Mouse (Mus musculus) E14TG2a.4 (cell line): ENCODE measurements around the gene Gm20388.

ENCODE experiments used
- H3K27me3 ChIP-seq: 2 replicates; pipeline ENCODE4 v1.6.1; 2014; ENCODE audit warnings: low read length, control low read depth; ENCODE audit not compliant: insufficient read depth
- H3K36me3 ChIP-seq: 2 replicates; pipeline ENCODE4 v1.6.1; 2014; ENCODE audit warnings: low read length, control low read depth; ENCODE audit not compliant: insufficient read depth
- H3K4me1 ChIP-seq: replicated peaks from 2 replicates; pipeline ENCODE4 v1.6.1; 2014; ENCODE audit warnings: low read depth, low read length, control low read depth
- H3K4me3 ChIP-seq: replicated peaks from 2 replicates; pipeline ENCODE4 v1.5.1; 2014; ENCODE audit warnings: mild to moderate bottlenecking, low read length
- H3K9me3 ChIP-seq: 2 replicates; pipeline ENCODE4 v1.6.1; 2014; ENCODE audit warnings: low read length, control low read depth
- CTCF ChIP-seq: conservative IDR thresholded peaks from 2 replicates; pipeline ENCODE4 v1.5.1; 2014; ENCODE audit warnings: low read length
- NANOG ChIP-seq: IDR thresholded peaks from 2 replicates; pipeline ENCODE4 v1.6.1; 2014; ENCODE audit warnings: borderline replicate concordance, low read length, mixed read lengths
- POU5F1 ChIP-seq: IDR thresholded peaks from 2 replicates; pipeline ENCODE4 v1.6.1; 2014; ENCODE audit warnings: low read length, borderline replicate concordance

The Gm20388 gene

DNA sequence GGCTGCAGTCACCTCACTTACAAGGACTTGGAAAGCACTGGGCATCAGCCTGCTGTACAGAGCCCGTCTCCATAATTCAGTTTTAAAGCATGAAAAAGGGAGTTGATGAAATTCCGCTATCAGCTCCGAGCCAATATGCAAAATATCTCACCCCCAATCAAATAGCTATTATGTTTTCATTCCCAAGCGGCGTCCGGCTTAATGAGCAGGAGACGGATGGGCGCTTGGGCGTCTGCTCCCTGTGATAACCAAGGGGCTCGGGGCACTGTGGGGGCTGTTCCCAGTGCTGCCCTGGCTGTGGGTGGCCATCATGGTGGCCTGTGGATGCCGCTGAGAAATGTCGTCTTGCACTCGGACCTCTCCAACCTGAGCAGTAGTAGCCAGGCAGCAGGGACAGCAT lies 2390.4 kb downstream of the Gm20388 start:
- H3K4me1 ChIP-seq, result peaks cover 42% of the 10 kb centered on the region
- H3K36me3 ChIP-seq, result no peaks in the 10 kb centered on the region
- no peaks in the 10 kb centered on the region for H3K9me3 ChIP-seq
- H3K4me3 ChIP-seq, result no peak overlapping the region
- H3K27me3 ChIP-seq, result peaks cover 9% of the 10 kb centered on the region; the same call in 1 of the 2 replicates
- TF ChIP-seq NANOG (no peak), POU5F1 (no peak)

GRCm38 (mm10) chr8:122301866-122302265 lies 2391.2 kb downstream of the Gm20388 start:
- Histone ChIP-seq H3K4me1 (peaks cover 41% of the 10 kb centered on the region), H3K4me3 (no peak overlapping the region), H3K36me3 (no peaks in the 10 kb centered on the region), H3K27me3 (peaks cover 9% of the 10 kb centered on the region; the same call in 1 of the 2 replicates), H3K9me3 (no peaks in the 10 kb centered on the region)
- TF ChIP-seq CTCF, result no peak

DNA sequence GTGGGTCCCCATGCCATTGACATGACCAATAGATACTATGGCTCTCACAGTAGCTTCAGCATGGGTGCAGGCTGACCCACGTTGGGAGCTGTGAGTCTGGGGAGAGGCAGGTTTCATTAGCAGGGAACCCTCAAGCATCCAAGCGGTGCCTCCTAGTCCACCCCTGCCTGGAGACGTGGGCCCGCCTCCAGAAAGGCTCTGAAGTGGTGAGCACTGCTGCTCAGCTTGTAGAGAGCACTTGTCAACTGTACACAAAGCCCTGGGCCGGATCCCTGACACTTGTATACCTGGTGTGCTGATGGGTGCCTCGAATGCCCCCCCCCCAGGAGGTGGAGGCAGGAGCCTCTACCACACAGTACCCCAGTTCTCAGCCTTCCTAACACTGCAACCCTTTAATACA lies 2392.8 kb downstream of the Gm20388 start:
- Histone ChIP-seq H3K36me3 (peaks cover 5% of the 10 kb centered on the region; the same call in 1 of the 2 replicates), H3K4me1 (peaks cover 47% of the 10 kb centered on the region), H3K4me3 (no peak overlapping the region), H3K27me3 (0 out of 2 replicates have a peak, but pooled peaks cover 4% of the 10 kb centered on the region), H3K9me3 (no peaks in the 10 kb centered on the region)
- TF ChIP-seq CTCF, result no peak
- TF ChIP-seq NANOG, result no peak
- no peak for TF ChIP-seq POU5F1

DNA sequence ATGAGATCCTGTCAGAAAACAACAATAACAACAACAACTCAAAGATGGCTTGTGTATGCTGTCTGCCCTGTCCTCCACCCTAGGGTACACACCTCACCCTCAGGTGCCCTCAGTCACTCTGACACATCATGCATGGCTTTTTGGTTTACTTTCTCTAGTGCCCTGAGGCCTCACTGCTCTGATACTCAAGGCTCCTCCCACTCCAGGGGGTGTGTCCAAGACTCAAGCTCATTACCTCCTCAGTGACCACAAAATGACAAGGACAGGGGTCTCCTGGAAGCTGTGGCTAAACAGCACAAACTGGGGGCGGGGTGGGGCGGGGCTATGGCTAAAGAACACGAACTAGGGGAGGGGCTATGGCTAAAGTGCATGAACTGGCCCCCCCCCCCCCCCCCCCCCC lies 2393.4 kb downstream of the Gm20388 start:
- H3K4me1 ChIP-seq, result peaks cover 47% of the 10 kb centered on the region
- 0 out of 2 replicates have a peak, but pooled peaks cover 4% of the 10 kb centered on the region for H3K27me3 ChIP-seq
- TF ChIP-seq CTCF, result no peak
- peaks cover 5% of the 10 kb centered on the region; the same call in 1 of the 2 replicates for H3K36me3 ChIP-seq
- H3K4me3 ChIP-seq, result no peak overlapping the region
- H3K9me3 ChIP-seq, result no peaks in the 10 kb centered on the region

DNA sequence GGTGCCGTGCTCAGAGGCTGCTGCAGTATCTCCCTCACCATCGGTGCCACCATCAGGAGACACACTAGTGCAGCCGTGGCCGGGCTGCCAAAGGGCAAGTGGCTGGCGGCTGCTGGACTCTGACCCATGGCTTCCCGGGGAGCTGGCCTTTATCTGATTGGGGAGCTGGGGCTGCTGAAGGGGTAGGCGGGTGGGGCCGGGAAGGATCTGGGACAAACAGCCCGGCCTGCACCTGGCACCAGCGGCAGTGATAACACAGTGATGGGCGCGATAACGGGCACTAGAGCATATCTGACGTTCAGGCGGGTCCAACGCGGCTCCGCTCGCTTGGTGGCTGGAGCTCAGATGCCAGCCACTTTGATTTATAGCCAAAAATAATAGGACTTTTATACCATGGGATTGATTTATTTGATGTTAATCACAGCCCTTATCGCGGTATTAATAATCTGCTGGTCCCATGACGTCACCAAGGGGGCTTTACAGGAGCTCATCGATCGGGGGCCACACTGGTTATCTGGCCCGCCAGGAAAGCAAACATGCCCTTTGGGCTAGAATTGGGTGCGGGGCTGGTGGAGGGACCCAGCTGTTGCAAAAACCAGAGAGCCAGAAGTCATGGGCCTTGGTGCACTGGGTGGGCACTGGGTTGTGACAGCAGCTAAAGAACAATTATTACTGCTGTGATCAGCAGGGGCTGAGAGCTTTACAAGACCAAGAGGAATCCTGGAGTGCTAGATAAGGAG lies 2396.2 kb downstream of the Gm20388 start:
- peaks cover 5% of the 10 kb centered on the region; the same call in 1 of the 2 replicates for H3K36me3 ChIP-seq
- peak overlapping the region; percentile 61 for H3K4me3 ChIP-seq
- no peak for TF ChIP-seq CTCF
- no peak for TF ChIP-seq POU5F1
- TF ChIP-seq NANOG, result no peak
- peaks cover 45% of the 10 kb centered on the region for H3K4me1 ChIP-seq
- H3K27me3 ChIP-seq, result 0 out of 2 replicates have a peak, but pooled peaks cover 4% of the 10 kb centered on the region
- H3K9me3 ChIP-seq, result no peaks in the 10 kb centered on the region

GRCm38 (mm10) chr8:122307836-122308235 lies 2397.2 kb downstream of the Gm20388 start:
- H3K27me3 ChIP-seq, result no peaks in the 10 kb centered on the region
- peaks cover 41% of the 10 kb centered on the region for H3K4me1 ChIP-seq
- no peak overlapping the region for H3K4me3 ChIP-seq
- TF ChIP-seq NANOG, result no peak
- TF ChIP-seq POU5F1, result no peak
- no peak for TF ChIP-seq CTCF
- H3K9me3 ChIP-seq, result no peaks in the 10 kb centered on the region
- H3K36me3 ChIP-seq, result peaks cover 5% of the 10 kb centered on the region; the same call in 1 of the 2 replicates

DNA sequence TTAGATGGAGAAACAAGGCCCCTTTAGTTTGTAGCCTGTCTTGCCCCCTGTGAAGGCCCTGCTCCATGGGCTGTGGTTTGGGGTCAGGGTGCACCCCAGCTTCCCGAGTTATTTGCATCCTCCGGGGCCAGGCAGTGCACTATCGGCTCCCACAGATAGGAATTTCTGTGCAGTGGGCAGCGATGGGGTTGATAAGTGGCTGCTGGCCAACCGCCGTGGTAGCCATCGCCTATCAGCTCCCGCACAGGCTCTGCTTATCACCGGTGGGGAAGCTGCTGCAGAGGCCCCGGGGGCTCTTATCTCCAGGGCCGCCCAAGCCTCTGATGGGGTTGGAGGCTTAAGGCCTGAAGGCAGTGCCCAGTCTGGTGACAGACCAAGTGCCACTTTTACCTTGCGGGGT lies 2398.6 kb downstream of the Gm20388 start:
- H3K4me1 ChIP-seq, result peaks cover 45% of the 10 kb centered on the region
- H3K36me3 ChIP-seq, result peaks cover 5% of the 10 kb centered on the region; the same call in 1 of the 2 replicates
- H3K27me3 ChIP-seq, result no peaks in the 10 kb centered on the region
- no peaks in the 10 kb centered on the region for H3K9me3 ChIP-seq
- H3K4me3 ChIP-seq, result no peak overlapping the region
- TF ChIP-seq NANOG (no peak), POU5F1 (no peak), CTCF (no peak)

DNA sequence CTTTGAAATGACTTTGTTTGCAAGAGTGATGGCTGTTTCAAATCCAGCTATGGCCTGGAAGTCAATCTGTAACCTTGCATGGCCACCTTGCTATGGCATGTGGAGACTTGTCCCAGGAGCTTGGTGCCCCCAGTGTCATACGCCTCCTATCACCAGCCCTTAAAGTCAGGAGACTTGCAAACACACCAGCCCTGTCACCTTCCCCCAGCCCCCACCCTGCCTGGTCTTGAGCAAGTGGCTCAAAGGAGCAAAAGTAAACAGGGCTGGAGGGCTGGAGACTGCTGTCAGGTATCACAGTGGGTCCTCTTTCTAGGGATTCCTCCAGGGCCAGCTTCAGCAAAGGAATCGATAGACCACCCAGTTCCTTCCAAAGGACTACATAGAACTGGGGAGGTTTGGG lies 2400.5 kb downstream of the Gm20388 start:
- Histone ChIP-seq H3K9me3 (no peaks in the 10 kb centered on the region), H3K4me3 (no peak overlapping the region), H3K4me1 (peaks cover 57% of the 10 kb centered on the region), H3K36me3 (peaks cover 5% of the 10 kb centered on the region; the same call in 1 of the 2 replicates), H3K27me3 (no peaks in the 10 kb centered on the region)
- no peak for TF ChIP-seq POU5F1
- TF ChIP-seq CTCF, result no peak
- TF ChIP-seq NANOG, result no peak

GRCm38 (mm10) chr8:122312553-122312952 lies 2401.9 kb downstream of the Gm20388 start:
- H3K36me3 ChIP-seq, result peaks cover 5% of the 10 kb centered on the region; the same call in 1 of the 2 replicates
- TF ChIP-seq CTCF, result no peak
- TF ChIP-seq NANOG, result no peak
- no peak for TF ChIP-seq POU5F1
- no peaks in the 10 kb centered on the region for H3K9me3 ChIP-seq
- H3K4me3 ChIP-seq, result no peak overlapping the region
- peaks cover 58% of the 10 kb centered on the region for H3K4me1 ChIP-seq
- no peaks in the 10 kb centered on the region; the same call in 1 of the 2 replicates for H3K27me3 ChIP-seq
